Mouse (Mus musculus) frontal cortex, postnatal 10 days (tissue): ENCODE measurements around the gene Cd163.

ENCODE experiments used
- DNase-seq, 2 experiments: peaks; one replicate each; pipeline ENCODE4 v3.0.0; 2022; ENCODE audit warnings: low spot score in 2 of 2, mixed read lengths in 1 of 2

Cd163 gene

DNA sequence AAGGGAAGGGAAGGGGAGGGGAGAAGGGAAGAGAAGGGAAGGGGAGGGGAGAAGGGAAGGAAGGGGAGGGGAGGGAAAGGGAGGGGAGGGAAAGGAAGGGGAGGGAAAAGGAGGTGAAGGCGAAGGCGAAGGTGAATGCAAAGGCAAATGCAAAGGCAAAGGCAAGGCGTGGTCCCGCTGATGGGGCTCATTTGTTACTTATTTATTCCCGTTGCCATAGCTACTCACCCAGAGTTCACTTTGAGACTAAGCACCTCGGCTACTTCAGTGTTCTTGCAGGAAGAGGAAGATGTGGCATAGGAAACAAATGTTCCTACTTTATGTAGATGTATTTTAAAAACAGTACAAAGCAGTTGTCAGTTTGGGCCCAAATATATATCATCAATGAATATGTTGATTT, 56.1 kb downstream of the Cd163 start:
- no peak for DNase-seq

DNA sequence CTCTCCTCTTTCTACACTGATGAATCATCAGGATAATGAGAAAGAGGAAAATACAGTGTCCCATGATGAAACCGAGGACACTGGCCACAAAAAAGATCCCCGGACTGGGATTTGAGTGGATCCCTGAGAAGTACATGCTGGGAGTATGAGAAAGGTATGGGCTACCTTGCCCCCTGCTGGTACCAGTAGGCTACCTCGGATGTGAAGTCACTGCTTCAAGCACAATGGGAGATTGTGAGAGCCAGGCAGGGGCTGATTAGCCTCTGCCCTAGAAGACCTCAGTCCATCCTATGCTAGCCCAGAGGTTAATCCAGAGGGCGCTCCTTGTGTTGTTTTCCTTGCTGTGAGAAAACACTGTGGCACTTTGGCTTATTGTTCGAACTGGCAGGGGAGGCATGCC, 59.9 kb downstream of the Cd163 start:
- DNase-seq, result no peak

- DNase-seq, result no peak
These were observed 69.2 kb downstream of the Cd163 start for GRCm38 (mm10) chr6:124373584-124374206.

DNA sequence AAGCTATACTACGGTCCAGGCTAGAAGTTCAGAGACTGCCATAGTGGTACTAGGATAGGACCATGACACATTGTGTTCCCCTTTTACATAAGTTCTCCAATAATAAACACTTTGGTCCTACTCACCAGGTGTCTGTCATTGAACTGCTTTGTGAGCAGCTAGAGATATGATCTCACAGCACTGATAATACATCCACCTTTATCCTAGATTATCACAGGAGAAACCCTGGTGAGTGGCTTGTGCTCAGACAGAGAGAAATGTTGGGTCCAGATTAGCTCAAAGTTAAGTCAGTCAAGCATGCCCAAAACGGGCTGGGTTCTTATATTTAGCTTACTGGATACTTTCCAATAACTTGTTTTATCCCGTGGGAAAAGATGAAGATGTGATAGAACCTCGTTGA, 70.2 kb downstream of the Cd163 start:
- no peak for DNase-seq

DNA sequence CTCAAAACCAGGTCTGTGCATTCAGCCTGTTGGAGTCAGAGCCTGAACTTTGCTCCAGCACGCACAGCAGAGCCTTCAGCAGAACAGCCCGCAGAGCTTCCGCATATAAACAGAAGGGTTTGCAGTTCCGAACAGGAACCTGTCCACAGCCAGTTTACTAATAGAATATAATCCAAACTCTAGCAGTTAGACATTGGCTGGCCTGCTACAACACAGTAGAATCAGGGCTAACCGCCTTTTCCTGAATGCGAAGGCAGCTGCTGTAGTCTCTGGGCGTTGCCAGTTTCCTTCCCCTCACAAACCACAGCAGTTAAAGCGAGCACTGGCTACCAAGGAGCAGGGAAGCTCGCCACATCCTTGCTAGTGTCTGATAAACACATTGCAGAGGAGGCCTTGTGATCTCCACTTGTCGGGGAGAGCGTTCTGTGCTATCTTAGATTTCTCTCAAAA, 71.0 kb downstream of the Cd163 start:
- no peak for DNase-seq

- DNase-seq, result no peak
These were observed 71.9 kb downstream of the Cd163 start for GRCm38 (mm10) chr6:124376311-124376710.

DNA sequence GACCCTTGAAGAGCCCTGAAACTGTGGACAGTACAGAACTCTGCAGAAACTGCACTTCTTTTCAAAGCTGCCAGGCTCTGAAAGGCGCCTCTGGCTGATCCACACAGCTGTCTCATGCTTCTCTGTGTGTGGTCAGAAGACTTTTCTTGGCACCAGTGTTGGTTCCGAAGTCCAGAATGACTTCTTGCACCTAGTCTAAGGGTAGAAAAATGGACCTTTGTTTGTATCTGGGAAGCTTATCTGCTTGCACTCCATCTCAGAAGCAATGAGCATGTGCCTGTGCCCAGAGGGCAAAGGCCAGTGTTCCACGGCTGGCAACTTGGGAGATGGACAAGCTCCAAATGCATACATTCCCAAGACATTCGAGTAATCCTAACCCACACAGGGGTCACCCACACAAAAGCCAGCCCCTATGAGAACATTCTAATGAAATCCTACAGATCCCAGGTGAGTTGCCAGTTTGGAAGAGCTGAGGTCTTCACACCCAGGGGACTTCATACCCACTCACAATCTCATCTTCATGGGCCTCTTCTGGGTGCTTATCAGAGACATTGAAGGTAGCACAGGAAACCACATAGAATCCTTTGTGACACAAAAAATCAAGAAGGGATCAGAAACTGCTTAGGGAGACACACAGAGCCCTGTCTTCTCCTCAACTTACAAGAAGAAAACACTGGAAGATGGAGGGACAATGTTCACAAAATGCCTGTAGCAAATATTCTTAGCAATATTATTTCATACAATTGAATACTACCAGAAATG, 73.2 kb downstream of the Cd163 start:
- no peak for DNase-seq

DNA sequence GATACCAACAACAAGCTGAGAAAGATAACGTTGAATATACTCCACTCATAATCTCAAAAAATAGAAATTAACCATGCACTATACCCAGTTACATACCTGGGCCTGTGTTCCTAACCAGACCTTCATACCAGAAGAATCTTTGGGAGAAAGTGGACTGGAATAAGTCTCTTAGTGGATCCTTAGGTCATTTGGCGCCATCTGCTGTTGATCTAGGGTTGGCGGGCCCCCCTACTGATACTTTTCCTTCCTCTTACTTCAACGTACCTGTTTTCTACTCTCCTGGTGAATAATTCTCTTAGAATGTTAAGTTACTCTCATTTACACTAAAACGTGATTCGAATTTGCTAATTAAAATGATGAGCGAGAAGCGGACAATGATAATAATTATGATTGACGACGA, 74.9 kb downstream of the Cd163 start:
- peak in 1 of 2 experiments; percentile 56 for DNase-seq
